Mouse (Mus musculus): ENCODE measurements around the gene Pclo. TPM values are rescaled to one million over a fixed set of nuclear protein-coding genes. Genes with fewer than 3 reads are reported as not detected.
"Not testable (repeated sequence)": the region's sequence is repeated elsewhere in the genome, so short reads cannot be mapped to it uniquely, and the experiment has no call there.

The Pclo gene
- 1 to 10 TPM; 6.4 to 6.6 TPM for total RNA-seq (2021)
- long read RNA-seq, experiment 1 = 0 reads
- long read RNA-seq, experiment 2 = 0 reads

- DNase-seq (ENCODE audit: low spot score in 2 of 2) = peak; percentile 67 to 71
These were observed at the start of gene Pclo for GRCm38 (mm10) chr5:14514631-14515523. Gene Pclo (plus strand): TSS chr5:14514918.

- DNase-seq (ENCODE audit: low spot score in 2 of 2) = not testable (repeated sequence)
These were observed 20.3 kb upstream of the Pclo start for GRCm38 (mm10) chr5:14494431-14494830.

- DNase-seq (ENCODE audit: low spot score in 2 of 2) = no peak
These were observed 6.2 kb upstream of the Pclo start for GRCm38 (mm10) chr5:14508522-14508921.

DNA sequence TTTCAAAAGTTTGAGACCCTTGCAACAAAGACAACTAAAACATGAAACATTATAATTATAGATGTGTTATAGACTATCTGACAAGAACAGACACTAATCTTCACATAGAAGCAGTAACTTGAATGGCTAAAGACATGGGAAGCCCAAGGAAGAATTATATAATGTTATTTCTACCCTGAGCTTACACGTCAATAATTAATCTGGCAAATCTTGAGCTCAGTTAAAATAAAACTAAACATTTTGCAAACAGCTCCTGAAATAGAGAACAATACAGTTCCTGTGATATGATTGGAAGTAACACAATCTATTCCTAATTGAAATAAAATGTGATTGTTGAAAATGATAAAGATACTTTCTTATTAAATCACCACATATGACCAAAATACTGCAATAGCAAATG lies 5.1 kb upstream of the Pclo start:
- DNase-seq (ENCODE audit: low spot score in 2 of 2) = no peak

- DNase-seq (ENCODE audit: low spot score in 2 of 2) = no peak
These were observed 3.6 kb downstream of the Pclo start for GRCm38 (mm10) chr5:14518131-14518832.

- DNase-seq (ENCODE audit: low spot score in 2 of 2) = no peak
These were observed 7.3 kb downstream of the Pclo start for GRCm38 (mm10) chr5:14522006-14522405.

GRCm38 (mm10) chr5:14526038-14526437 lies 11.3 kb downstream of the Pclo start:
- no peak for DNase-seq (ENCODE audit: low spot score in 2 of 2)

DNA sequence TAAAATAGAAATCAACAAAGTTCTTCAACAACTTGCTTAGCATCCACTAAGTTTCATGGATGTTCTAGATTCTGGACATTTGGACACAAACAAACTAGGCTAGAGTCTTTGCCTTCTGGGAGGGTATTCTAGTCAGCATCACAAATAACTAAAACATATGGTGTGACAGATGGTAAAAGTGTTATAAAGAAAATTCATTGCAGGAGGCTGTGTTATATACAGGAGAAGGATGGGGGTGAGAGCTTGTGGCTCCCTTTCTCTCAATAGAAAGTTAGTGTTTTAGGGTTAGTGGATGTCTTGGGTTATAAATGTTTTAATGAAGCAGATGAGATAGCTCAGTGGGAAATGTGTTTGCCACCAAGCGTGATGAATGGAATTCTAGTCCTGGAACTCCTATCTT lies 13.1 kb downstream of the Pclo start:
- no peak for DNase-seq (ENCODE audit: low spot score in 2 of 2)

DNA sequence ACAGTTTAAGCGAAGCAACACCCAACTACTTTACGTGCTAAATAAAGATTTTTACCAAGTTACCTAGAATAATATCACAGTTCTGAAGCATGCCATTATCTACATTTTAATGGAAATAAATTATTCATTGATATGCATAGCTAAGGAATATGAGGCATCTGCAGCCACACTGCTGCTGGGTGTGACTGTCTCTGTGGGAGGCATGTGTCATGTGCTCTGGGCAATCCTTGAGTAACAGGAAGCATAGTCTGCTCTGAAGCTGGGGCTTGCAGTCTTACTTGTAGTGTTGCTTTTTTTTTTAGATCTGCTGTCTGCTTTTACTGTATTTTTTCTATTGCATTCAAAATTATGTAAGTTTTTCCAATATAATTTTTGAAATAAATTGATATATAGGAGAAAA lies 17.2 kb downstream of the Pclo start:
- no peak for DNase-seq (ENCODE audit: low spot score in 2 of 2)

DNA sequence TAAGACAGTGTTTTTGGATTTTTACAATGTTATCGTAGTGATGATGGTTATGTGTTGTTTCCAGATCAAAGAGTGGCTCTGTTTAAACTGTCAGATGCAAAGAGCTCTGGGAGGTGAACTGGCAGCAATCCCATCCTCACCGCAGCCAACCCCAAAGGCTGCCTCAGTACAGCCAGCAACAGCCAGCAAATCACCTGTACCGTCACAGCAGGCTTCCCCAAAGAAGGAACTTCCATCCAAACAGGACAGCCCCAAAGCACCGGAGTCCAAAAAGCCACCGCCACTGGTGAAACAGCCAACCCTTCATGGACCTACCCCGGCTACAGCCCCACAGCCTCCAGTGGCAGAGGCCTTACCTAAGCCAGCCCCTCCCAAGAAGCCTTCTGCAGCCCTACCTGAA lies 24.6 kb downstream of the Pclo start:
- DNase-seq (ENCODE audit: low spot score in 2 of 2) = no peak

GRCm38 (mm10) chr5:14539961-14540627 lies 25.4 kb downstream of the Pclo start:
- no peak for DNase-seq (ENCODE audit: low spot score in 2 of 2)

- DNase-seq (ENCODE audit: low spot score in 2 of 2) = no peak
These were observed 60.9 kb downstream of the Pclo start for GRCm38 (mm10) chr5:14575626-14576025.

DNA sequence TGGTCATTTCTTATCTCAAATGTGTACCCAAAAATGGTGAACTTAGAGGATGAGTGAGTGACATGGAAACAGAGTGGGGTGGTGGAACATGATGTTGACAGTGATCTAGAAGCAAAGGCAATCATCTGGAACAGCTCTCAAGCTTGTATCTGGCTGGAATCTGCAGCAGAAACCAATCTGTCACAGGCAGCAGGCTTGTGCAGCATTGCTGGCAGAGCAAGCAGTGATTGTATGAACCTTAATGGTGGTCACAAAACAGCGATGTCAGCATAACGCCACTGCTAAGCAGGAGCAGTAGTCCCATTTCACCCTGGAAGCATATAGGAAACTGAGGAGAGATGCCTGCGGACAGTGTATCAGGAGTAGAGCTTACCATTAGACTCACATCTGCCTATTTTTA lies 76.8 kb downstream of the Pclo start:
- DNase-seq (ENCODE audit: low spot score in 2 of 2) = no peak

DNA sequence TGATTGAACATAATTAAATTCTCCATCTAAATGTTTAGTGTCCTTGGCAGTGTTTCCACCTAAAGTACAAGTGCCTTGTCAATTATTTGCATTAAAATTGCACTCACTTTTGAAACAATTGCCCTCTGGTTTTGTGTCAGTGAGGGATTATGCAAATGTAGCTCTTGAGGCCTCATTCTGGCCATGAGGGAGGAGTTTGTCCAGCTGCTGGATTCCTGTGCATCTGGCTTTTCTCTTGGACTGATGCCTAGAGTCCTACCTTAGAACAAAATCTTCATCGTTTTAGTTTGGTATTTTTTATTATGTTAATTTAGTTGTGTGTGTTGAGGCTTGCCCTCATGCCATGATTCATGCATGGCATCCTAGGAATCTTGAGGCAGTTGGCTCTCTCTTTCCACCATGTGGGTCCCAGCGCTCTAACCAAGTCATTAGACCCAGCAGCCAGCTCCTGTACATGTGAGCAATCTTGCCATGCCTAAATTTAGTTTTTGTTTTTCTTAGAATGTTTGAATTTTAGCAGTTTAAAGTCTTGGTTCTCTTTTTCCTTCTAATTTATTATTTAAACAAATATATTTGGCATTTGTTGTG lies 80.8 kb downstream of the Pclo start:
- DNase-seq (ENCODE audit: low spot score in 2 of 2) = no peak

DNA sequence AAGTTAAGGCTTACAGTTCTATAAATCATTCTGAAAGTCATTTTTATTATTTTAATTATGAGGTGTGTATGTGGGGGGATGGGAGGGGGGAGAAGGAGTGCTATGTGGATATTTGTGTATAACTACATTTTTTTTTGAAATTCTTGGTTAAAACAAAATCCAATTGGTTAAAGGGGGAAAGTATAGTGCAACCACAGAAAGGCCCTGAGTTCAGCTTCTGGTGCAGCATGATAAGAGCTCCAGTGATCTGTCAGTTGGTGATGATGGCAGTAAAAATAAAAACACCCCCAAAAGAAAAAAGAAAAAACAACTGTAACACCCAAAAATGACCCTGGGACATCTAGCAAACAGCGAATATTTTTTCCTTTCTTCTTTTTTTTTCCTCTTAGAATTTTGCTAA lies 93.6 kb downstream of the Pclo start:
- no peak for DNase-seq (ENCODE audit: low spot score in 2 of 2)

DNA sequence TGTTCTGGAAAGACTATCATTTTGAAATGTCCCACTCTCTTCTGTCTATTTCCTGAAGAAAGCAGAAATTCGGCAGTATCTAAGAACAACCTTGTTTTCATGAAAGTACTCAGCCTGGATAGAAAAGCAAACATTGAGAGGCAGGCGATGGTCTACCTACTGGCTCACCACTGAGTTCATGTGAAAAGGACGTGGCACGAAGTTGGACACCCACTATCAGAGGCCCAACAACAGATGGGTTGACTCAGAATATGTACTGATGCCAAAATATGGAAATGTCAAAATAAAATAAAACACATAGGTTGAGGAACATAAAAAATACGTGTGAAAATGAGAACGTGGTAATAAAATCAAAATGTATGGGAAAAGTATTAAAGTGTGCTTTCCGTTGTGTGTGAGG lies 106.4 kb downstream of the Pclo start:
- no peak for DNase-seq (ENCODE audit: low spot score in 2 of 2)

DNA sequence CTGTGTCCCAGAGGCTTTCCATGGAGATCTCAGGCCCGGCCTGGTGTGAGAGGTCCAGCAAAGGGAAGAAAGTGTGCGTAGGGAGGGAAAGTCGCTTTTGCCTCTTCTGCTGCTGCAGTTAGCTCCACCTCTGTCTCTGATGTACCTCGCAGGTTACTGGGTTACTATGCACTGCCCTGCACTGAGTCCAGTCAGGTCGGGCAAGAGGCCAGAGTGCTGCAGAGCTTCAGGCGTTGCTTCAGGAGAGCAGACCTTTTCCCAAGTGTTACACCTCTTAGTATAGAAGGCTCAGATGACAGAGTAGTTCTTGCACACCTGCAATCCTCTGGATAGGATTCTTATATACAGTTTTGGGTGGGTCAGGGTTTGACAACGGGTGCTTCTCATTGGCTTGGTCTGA lies 108.6 kb downstream of the Pclo start:
- DNase-seq (ENCODE audit: low spot score in 2 of 2) = no peak

- no peak for DNase-seq (ENCODE audit: low spot score in 2 of 2)
These were observed 126.5 kb downstream of the Pclo start for GRCm38 (mm10) chr5:14641260-14641659.

- no peak for DNase-seq (ENCODE audit: low spot score in 2 of 2)
These were observed 131.1 kb downstream of the Pclo start for GRCm38 (mm10) chr5:14645856-14646255.

DNA sequence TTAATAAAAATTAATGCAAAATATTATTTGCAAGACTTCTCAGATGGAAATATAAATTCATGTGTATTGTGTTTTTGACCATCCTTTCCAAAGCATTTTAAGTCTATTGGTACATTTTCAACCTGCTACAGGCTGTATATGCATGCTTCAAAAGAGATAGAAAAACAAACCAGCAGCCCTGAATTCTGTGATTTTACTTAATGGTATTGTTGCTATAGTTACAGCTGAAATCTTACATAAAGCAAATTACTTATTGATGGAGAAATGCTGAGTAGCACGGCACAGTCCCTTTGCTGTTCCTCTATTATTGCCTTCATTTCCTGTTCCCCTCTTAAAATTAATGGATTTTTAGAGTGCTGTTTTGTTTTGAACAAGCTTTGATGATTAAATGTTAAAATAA lies 145.9 kb downstream of the Pclo start:
- no peak for DNase-seq (ENCODE audit: low spot score in 2 of 2)

- DNase-seq (ENCODE audit: low spot score in 2 of 2) = no peak
These were observed 147.5 kb downstream of the Pclo start for GRCm38 (mm10) chr5:14662180-14662579.
